Comparison of ENCODE assay signal across 30 mouse cellular contexts in the genomic region with DNA sequence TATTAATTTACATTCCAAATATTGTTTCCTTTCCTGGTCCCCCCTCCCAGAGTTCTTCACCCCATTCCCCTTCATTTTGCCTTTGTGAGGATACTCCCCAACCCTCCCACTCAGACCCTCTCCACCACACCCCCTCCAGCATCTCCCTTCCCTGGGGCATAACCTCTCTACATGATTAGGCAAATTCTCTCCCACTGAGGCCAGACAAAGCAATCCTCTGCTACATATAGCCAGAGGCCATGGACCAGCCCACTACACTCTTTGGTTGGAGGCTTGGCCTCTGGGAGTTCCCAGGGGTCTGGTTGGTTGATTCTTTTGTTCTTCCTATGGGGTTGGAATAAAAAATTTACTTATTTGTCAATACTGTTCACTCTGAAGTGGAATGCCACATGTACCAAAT.
A peak's percentile ranks its signal among the peaks of the same experiment; 100 is the strongest.
DNase-seq lines count a peak whose midpoint lies in the region; ATAC-seq lines count a peak whose summit lies in the region.
"Had no signal": no experiment of that assay in that cellular context is flagged by ENCODE, and none has a peak within 500 bp of the region (broad histone marks: within the 10 kb centered on the region; RNA-seq: fewer than 3 reads in every experiment).

No protein-coding gene starts in this region.

- no peak overlapping the region for H3K27ac ChIP-seq in forebrain, embryonic 11.5 days (ENCODE audit: low read depth, low read length)
- H3K27ac ChIP-seq in forebrain, embryonic 15.5 days (replicated peaks) = no peak overlapping the region
- no peak overlapping the region for H3K27ac ChIP-seq in midbrain, embryonic 11.5 days (ENCODE audit: low read depth, low read length)
- no peak overlapping the region for H3K27ac ChIP-seq in midbrain, embryonic 15.5 days
- H3K27ac ChIP-seq: embryonic facial prominence, embryonic 10.5 days; embryonic facial prominence, embryonic 13.5 days; heart, adult 2 months; heart, embryonic 10.5 days; heart, embryonic 13.5 days; hindbrain, embryonic 13.5 days; hindbrain, postnatal 0 days had no signal

- no peak overlapping the region for H3K4me2 ChIP-seq in forebrain, embryonic 11.5 days (ENCODE audit: low read depth, low read length, severe bottlenecking)
- no peak overlapping the region for H3K4me2 ChIP-seq in forebrain, embryonic 15.5 days (replicated peaks)
- H3K4me2 ChIP-seq in midbrain, embryonic 11.5 days = no peak overlapping the region
- H3K4me2 ChIP-seq in midbrain, embryonic 15.5 days = no peak overlapping the region
- H3K4me2 ChIP-seq: embryonic facial prominence, embryonic 13.5 days; heart, embryonic 13.5 days; hindbrain, embryonic 13.5 days had no signal

- no peaks in the 10 kb centered on the region for H3K4me1 ChIP-seq in forebrain, embryonic 11.5 days (replicated peaks; ENCODE audit: control insufficient read depth, insufficient read depth, low read length)
- H3K4me1 ChIP-seq in forebrain, embryonic 15.5 days = no peaks in the 10 kb centered on the region
- no peaks in the 10 kb centered on the region for H3K4me1 ChIP-seq in midbrain, embryonic 11.5 days (ENCODE audit: control insufficient read depth, insufficient read depth, low read length)
- no peaks in the 10 kb centered on the region for H3K4me1 ChIP-seq in midbrain, embryonic 15.5 days
- H3K4me1 ChIP-seq: embryonic facial prominence, embryonic 10.5 days; embryonic facial prominence, embryonic 13.5 days; heart, embryonic 10.5 days; heart, embryonic 13.5 days had no signal

- ATAC-seq in forebrain, embryonic 11.5 days (replicated peaks; ENCODE audit: low FRiP score) = 0 out of 2 replicates have a peak, but pooled peaks have one; percentile 52
- no peak for ATAC-seq in forebrain, embryonic 15.5 days (replicated peaks)
- ATAC-seq in midbrain, embryonic 11.5 days (ENCODE audit: low FRiP score) = 0 out of 2 replicates have a peak, but pooled peaks have one; percentile 55
- no peak for ATAC-seq in midbrain, embryonic 15.5 days (replicated peaks)
- ATAC-seq: hindbrain, postnatal 0 days; inflammation-experienced regulatory T-cells, adult 6 months; intestine, embryonic 16.5 days had no signal

- no peaks in the 10 kb centered on the region for H3K9me3 ChIP-seq in forebrain, embryonic 11.5 days (ENCODE audit: control insufficient read depth, low read length)
- H3K9me3 ChIP-seq in forebrain, embryonic 15.5 days = no peaks in the 10 kb centered on the region
- no peaks in the 10 kb centered on the region for H3K9me3 ChIP-seq in midbrain, embryonic 11.5 days (ENCODE audit: control insufficient read depth, low read length)
- H3K9me3 ChIP-seq in midbrain, embryonic 15.5 days = no peaks in the 10 kb centered on the region
- H3K9me3 ChIP-seq: embryonic facial prominence, embryonic 10.5 days; embryonic facial prominence, embryonic 13.5 days; heart, embryonic 10.5 days; heart, embryonic 13.5 days; hindbrain, embryonic 13.5 days had no signal

- no peaks in the 10 kb centered on the region for H3K27me3 ChIP-seq in forebrain, embryonic 11.5 days (ENCODE audit: control insufficient read depth, insufficient read depth, low read length)
- no peaks in the 10 kb centered on the region for H3K27me3 ChIP-seq in forebrain, embryonic 15.5 days
- H3K27me3 ChIP-seq in midbrain, embryonic 11.5 days (ENCODE audit: control insufficient read depth, insufficient read depth, low read length) = no peaks in the 10 kb centered on the region
- H3K27me3 ChIP-seq in midbrain, embryonic 15.5 days (replicated peaks) = no peaks in the 10 kb centered on the region
- H3K27me3 ChIP-seq: CH12.LX; embryonic facial prominence, embryonic 13.5 days; heart, embryonic 13.5 days; hindbrain, embryonic 13.5 days had no signal

- no peaks in the 10 kb centered on the region for H3K36me3 ChIP-seq in forebrain, embryonic 11.5 days (ENCODE audit: control insufficient read depth, insufficient read depth, low read length)
- no peaks in the 10 kb centered on the region for H3K36me3 ChIP-seq in forebrain, embryonic 15.5 days
- H3K36me3 ChIP-seq in midbrain, embryonic 11.5 days (ENCODE audit: control insufficient read depth, insufficient read depth, low read length) = no peaks in the 10 kb centered on the region
- no peaks in the 10 kb centered on the region for H3K36me3 ChIP-seq in midbrain, embryonic 15.5 days (replicated peaks)
- H3K36me3 ChIP-seq: embryonic facial prominence, embryonic 10.5 days; embryonic facial prominence, embryonic 13.5 days; heart, embryonic 10.5 days; heart, embryonic 13.5 days; hindbrain, embryonic 13.5 days had no signal

- no peak overlapping the region for H3K4me3 ChIP-seq in forebrain, embryonic 11.5 days (ENCODE audit: low read depth, low read length)
- no peak overlapping the region for H3K4me3 ChIP-seq in forebrain, embryonic 15.5 days
- no peak overlapping the region for H3K4me3 ChIP-seq in midbrain, embryonic 11.5 days (ENCODE audit: low read depth, low read length)
- no peak overlapping the region for H3K4me3 ChIP-seq in midbrain, embryonic 15.5 days
- H3K4me3 ChIP-seq: embryonic facial prominence, embryonic 10.5 days; embryonic facial prominence, embryonic 13.5 days; erythroblast, embryonic 14.5 days; heart, adult 2 months; heart, embryonic 10.5 days; heart, embryonic 13.5 days; hindbrain, embryonic 13.5 days had no signal

- no peak for DNase-seq in forebrain, embryonic 11.5 days (ENCODE audit: low spot score)
- DNase-seq in midbrain, embryonic 11.5 days (ENCODE audit: low spot score, missing footprints) = no peak
- peak; percentile 6 for DNase-seq in retina, embryonic 14.5 days (ENCODE audit: low spot score)
- no peak for DNase-seq in retina, postnatal 1 day
- peak; percentile 2 for DNase-seq in ZHBTc4 (ENCODE audit: low read depth, low spot score)
- DNase-seq in adrenal gland, postnatal 14 days = no peak
- DNase-seq: adrenal gland, adult 2 months; adrenal gland, postnatal 25 days; B cell, adult 2 months; cerebellum, adult 11-12 months; cerebellum, adult 8-10 months; cerebellum, postnatal 10 days; cerebellum, postnatal 36 days; embryo, embryonic 11 days; gastrocnemius, postnatal 25 days; heart, adult 2 months; heart, postnatal 14 days; kidney, adult 18-20 months had no signal

- H3K9ac ChIP-seq in forebrain, embryonic 11.5 days (ENCODE audit: low read length) = no peak overlapping the region
- H3K9ac ChIP-seq in forebrain, embryonic 15.5 days (replicated peaks) = no peak overlapping the region
- no peak overlapping the region for H3K9ac ChIP-seq in midbrain, embryonic 11.5 days (ENCODE audit: low read length)
- H3K9ac ChIP-seq in midbrain, embryonic 15.5 days = no peak overlapping the region
- H3K9ac ChIP-seq: embryonic facial prominence, embryonic 13.5 days; heart, embryonic 13.5 days; hindbrain, embryonic 13.5 days had no signal

Comparison
In these comparisons a context has a peak if more than half of its experiments do, and no peak if none do; other contexts are left out.
1. ATAC-seq: peak in forebrain, embryonic 11.5 days (single experiment) and midbrain, embryonic 11.5 days (single experiment); none in forebrain, embryonic 15.5 days (single experiment) and midbrain, embryonic 15.5 days (single experiment).
2. DNase-seq: peak in retina, embryonic 14.5 days (single experiment) and ZHBTc4 (single experiment); none in forebrain, embryonic 11.5 days (single experiment), midbrain, embryonic 11.5 days (single experiment), retina, postnatal 1 day (single experiment) and adrenal gland, postnatal 14 days (single experiment).